Mouse (Mus musculus): ENCODE results near the gene St3gal4.

The St3gal4 gene

DNA sequence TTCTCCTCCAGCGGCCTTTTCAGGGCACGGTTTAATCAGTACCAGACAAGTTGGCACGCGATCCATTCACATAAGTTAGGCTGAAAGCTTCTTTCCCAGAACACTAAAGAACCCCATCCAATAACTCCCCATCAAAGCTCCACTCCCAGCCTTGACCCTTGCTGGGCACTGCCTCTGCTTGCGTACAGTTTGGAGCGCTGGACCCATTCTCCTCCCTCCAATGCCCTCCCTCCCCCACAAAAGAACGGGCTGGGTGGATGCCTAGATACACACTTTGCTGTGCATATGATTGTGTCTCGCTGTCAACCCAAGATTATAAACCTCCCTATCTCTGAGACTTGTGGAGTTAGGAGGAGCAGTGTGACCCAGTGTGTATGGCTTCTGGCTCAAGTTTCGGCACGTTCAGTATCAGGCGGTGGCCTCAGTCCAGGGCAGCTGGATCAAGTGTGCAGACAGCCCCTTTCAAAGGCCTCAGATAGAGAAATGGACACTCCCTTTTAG is 74.0 kb downstream of the St3gal4 start:
- peak; percentile 2 for DNase-seq

- no peak for DNase-seq
These were observed 74.6 kb downstream of the St3gal4 start for GRCm38 (mm10) chr9:35044458-35044857.

- DNase-seq, result no peak
These were observed 75.4 kb downstream of the St3gal4 start for GRCm38 (mm10) chr9:35043619-35044018.

- no peak for DNase-seq
These were observed 77.6 kb downstream of the St3gal4 start for GRCm38 (mm10) chr9:35041493-35041892.

- no peak for DNase-seq
These were observed 79.2 kb downstream of the St3gal4 start for GRCm38 (mm10) chr9:35039846-35040245.

GRCm38 (mm10) chr9:35038922-35039586 is 80.0 kb downstream of the St3gal4 start:
- DNase-seq, result peak; percentile 23

DNA sequence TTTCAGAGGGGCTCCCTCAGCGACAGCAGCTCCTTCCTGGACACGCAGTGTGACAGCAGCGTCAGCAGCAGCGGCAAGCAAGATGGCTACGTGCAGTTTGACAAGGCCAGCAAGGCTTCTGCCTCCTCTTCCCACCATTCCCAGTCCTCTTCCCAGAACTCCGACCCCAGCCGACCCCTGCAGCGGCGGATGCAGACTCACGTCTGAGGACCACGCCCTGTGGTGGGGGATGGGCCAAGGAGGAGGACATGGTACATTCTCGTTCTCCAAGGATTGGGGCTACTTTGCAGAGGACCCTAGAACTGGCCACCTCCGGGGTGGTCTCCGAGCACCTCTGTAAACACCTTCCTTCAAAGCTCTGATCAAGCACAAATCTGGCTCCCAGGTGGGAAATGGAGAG is 84.0 kb downstream of the St3gal4 start:
- DNase-seq, result no peak

DNA sequence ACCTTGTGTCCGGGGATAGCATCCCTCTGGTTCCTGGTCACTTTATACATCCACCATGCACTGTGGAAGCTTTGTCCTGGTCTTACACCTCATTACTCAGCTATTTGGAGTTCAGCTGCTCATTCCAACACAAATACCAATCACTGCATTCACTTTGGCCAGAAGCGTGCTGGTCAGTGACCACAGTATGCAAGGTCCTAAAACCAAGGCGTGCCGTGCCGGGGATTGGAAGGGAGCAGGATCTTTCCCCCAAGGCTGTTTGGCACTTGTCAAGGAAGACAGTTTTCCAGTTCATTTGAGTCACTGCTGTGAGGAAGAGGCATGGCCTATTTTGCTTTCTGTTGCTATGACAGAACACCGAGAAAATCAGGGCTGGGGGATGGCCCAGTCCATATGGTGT is 86.6 kb downstream of the St3gal4 start:
- peak; percentile 23 for DNase-seq

DNA sequence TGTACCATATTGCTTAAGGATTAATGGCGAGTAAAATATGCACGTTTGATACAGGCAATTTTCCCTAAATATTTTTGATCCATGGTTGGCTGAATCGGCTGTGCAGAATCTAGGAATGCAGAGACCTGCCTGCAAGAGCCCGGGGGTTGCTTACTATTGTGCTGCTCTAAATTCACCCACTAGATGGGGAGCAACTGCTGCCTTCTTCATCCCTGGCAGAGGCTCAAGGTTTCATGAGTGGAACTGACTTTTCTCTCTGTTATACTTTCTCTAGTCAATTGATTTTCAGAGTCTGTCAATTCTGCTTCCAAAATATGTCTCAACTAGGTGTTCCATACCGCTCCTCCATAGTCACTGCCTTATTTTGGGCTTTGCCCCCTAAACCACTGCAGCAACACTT is 88.2 kb downstream of the St3gal4 start:
- no peak for DNase-seq

DNA sequence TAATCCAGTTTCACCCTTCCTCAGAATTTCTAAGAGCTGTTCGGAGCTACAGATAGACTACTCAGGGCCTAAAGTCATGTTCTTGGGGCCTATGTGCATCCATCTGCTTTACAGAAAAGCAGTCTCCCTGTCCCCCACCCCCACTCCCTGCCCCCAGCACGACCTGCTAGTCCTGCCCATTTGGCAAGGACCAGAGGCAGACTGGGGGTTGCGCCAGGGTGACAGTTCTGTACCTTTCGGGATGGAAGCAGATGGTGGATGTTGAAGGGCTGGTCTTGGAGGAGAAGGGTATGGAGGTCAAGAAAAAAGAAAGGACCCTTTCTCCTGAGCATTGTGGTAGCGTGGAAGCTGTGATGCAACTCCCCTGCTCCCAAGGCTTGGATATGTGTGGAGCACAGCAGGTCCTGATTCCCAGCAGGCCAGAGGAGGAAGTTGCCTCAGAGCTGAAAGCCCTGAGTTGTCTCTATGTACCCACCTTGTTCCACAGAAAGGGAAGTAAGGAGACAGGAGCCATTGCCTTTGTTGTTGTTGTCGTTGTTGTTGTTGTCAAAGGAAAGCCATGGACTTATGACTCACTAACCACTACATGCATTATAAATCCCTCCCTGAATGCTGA is 91.6 kb downstream of the St3gal4 start:
- DNase-seq, result no peak

- DNase-seq, result no peak
These were observed 92.2 kb downstream of the St3gal4 start for GRCm38 (mm10) chr9:35026897-35027311.

GRCm38 (mm10) chr9:35026311-35026710 is 92.8 kb downstream of the St3gal4 start:
- DNase-seq, result no peak

GRCm38 (mm10) chr9:35024591-35025496 is 94.2 kb downstream of the St3gal4 start:
- no peak for DNase-seq

DNA sequence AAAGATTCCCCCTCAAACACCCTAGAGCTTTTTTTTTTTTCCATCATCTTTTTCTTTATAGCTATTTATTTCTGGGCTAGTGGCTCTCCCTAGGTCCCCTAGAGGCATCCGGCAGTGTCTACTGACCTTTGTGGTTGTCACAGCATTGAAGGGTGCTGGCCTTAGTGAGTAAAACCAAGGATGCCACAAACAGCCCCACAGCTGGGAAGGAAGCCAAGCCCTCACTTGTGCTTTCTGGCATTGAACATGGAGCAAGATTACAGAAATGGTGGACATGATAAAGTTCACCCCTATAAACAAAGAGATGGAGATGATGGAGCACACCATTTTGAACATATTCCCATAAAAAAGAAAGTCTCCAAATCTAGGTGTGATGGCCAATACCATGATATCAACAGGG is 97.3 kb downstream of the St3gal4 start:
- no peak for DNase-seq

GRCm38 (mm10) chr9:35020015-35020653 is 98.9 kb downstream of the St3gal4 start:
- DNase-seq, result peak; percentile 53

DNA sequence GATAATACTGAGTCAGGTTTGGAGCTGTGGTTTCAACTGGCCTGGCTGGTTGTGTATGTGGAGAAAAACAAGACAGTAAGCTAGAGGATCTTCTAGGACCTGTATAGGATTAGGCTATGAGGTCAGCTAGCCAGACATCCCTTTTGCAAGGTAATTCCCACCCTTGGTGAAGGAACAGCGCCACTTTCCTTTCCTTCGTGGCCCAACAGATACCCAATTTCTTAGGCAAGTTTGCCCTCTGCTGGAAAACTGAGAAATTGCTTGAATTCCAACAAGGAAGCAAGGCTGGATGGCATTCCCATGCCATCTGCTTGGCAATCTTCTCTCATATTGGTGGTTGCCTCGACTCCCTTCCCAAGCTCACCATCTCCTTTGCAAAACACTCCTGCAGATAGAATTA is 99.7 kb downstream of the St3gal4 start:
- DNase-seq, result peak; percentile 87

GRCm38 (mm10) chr9:35018056-35018455 is 101.0 kb downstream of the St3gal4 start:
- DNase-seq, result peak; percentile 51

- peak; percentile 60 for DNase-seq
These were observed 101.5 kb downstream of the St3gal4 start for GRCm38 (mm10) chr9:35017563-35017962.

GRCm38 (mm10) chr9:35016762-35017161 is 102.3 kb downstream of the St3gal4 start:
- DNase-seq, result peak; percentile 71

DNA sequence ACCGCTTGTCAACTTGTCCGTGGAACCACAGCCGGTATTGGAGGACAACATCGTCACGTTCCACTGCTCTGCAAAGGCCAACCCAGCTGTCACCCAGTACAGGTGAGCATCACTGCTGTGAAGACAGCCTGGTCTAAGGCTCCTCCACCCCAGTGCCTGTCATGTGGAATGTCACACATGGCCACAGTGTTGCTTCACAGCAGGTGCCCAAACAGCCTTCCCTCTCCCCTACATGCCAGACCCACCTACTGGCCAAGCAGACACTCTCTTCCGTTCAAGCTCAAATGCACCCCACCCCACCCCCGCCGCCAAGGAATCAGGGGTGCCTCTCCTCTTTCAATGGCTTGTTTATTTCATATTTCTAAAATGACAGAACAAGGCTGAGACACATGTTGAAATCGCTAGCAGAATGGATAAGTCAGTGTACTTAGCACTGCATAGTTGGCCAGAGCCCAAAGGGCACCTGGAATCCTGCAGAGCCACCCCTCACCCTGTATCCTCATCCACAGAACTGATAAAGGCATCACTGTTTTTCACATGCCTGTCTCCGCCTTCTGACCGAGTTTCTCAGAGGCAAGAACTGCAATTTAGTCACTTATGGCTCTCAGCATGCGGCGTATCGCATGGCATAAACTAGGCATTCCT is 111.2 kb downstream of the St3gal4 start:
- no peak for DNase-seq

DNA sequence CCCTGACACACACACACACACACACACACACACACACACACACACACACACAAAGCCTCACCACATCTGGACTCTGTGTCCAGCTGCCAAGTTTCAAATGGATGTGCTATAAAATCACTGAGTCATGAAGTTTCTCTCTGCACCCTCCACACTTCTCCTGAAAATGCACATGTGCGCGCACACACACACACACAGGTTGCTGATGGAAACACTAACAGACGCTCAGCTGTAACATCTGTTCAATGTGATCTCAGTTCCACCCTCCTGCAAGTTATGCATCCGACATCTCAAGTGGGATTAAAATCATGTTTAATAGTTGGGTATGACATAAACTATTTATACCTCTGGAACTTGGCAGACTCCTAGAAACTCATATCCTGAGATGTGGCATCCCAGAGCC is 115.0 kb downstream of the St3gal4 start:
- no peak for DNase-seq

All from cerebellum, adult 9-11 months (tissue).